Mouse (Mus musculus) embryonic fibroblast, embryonic 13.5 days (primary cell): ENCODE data around the gene E130114P18Rik. TPM values are rescaled to one million over a fixed set of nuclear protein-coding genes. Genes with fewer than 3 reads are reported as not detected.

Experiments used
- H3K27ac ChIP-seq: 2 replicates; pipeline ENCODE4 v1.5.1; 2012; ENCODE audit warnings: low read length, control low read depth, inconsistent platforms; ENCODE audit not compliant: insufficient read depth
- H3K4me1 ChIP-seq: 2 replicates; pipeline ENCODE4 v1.6.1; 2011; ENCODE audit warnings: low read length; ENCODE audit not compliant: control insufficient read depth, insufficient read depth
- H3K4me3 ChIP-seq: 2 replicates; pipeline ENCODE4 v1.5.1; 2011; ENCODE audit warnings: mild to moderate bottlenecking, control low read depth, low read length; ENCODE audit not compliant: insufficient read depth
- CTCF ChIP-seq: IDR thresholded peaks from 2 replicates; pipeline ENCODE4 v1.5.1; 2011; ENCODE audit warnings: mild to moderate bottlenecking, control low read depth, low read length, moderate library complexity, borderline replicate concordance; ENCODE audit not compliant: insufficient read depth
- POLR2A ChIP-seq: IDR thresholded peaks from 2 replicates; pipeline ENCODE4 v1.6.1; 2011; ENCODE audit warnings: low read depth, mild to moderate bottlenecking, control low read depth, low read length, moderate library complexity
- polyA plus RNA-seq: library from polyadenylated mRNA; stranded (reverse); fragments of >200 nt; gene quantifications from 2 replicates; pipeline ENCODE4 v1.2.4, GENCODE M21; 2011; ENCODE audit warnings: low read depth; ENCODE audit not compliant: missing spikeins, insufficient read length

Gene E130114P18Rik
- polyA plus RNA-seq, 1 experiment = 0.77 TPM

DNA sequence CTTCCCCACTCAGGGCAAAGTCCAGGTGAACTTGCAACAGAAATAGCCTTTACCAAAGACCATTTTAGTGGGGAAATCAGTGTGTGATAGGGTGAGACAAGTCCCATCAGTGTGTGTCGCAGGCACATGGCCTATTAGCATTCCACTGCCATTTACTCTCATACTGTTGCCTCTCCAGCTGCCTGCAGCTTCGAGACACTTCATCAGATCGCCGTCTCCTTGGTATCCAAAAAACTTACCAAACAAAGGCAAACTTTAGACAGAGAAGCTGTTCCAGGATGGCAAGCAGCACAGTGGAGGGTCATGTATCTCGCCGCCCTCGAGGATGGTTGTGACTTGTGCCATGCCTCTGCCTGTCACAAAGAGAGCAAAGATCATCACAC, 87.5 kb downstream of the E130114P18Rik start:
- H3K4me1 ChIP-seq = peaks cover 3% of the 10 kb centered on the region; the same call in 1 of the 2 replicates
- H3K4me3 ChIP-seq = no peak overlapping the region
- H3K27ac ChIP-seq = no peak overlapping the region
- TF ChIP-seq POLR2A (no peak), CTCF (no peak)

DNA sequence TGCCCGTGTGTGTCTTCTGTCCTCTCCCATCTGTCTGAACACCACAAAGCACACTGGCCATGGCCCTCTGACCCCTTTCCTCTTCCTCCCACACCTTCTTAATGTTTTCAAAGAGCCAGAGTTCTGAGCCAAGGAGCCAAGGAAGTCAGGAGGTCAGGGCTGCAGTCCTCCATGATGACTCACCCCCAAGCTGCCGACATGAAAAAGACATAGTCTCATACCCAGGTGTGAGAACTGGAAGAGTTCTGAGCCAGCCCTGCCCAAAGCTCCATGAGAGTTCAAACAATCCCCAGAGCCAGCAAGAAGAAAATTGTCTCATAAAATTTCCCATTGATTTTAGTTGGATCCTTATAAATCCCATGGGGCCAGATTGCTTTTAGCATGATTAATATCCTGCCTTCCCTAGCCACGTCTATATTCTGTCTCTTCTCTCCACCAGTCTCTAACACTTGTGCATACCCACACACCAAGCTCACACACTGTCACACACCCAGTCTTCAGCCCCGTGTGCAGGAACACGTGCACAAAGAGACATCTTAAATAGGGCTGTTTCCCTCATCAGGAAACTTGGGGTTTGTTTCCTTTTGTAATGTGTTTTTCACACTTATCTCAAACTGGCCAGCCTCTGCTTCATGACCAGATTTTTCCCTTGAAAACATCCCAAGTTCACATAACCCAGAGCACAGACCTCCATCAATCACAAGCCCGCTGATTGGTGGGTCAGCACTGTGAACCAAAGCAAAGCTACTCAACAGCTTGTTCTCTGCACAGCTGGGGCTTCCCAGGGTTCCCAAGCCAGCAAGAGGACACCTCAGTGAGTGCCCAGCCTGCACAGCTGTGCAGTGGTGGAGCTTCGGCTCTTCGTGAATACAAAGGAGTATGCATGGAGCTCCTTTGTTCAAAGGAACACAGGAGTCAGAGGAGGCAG, 88.2 kb downstream of the E130114P18Rik start:
- TF ChIP-seq CTCF (no peak), POLR2A (no peak)
- H3K4me1 ChIP-seq = peaks cover 3% of the 10 kb centered on the region; the same call in 1 of the 2 replicates
- no peak overlapping the region for H3K27ac ChIP-seq
- H3K4me3 ChIP-seq = no peak overlapping the region

- peaks cover 3% of the 10 kb centered on the region; the same call in 1 of the 2 replicates for H3K4me1 ChIP-seq
- no peak overlapping the region for H3K4me3 ChIP-seq
- H3K27ac ChIP-seq = no peak overlapping the region
- TF ChIP-seq CTCF = no peak
- TF ChIP-seq POLR2A = no peak
Observed at GRCm38 (mm10) chr4:97686020-97686419, 91.9 kb downstream of the E130114P18Rik start.

DNA sequence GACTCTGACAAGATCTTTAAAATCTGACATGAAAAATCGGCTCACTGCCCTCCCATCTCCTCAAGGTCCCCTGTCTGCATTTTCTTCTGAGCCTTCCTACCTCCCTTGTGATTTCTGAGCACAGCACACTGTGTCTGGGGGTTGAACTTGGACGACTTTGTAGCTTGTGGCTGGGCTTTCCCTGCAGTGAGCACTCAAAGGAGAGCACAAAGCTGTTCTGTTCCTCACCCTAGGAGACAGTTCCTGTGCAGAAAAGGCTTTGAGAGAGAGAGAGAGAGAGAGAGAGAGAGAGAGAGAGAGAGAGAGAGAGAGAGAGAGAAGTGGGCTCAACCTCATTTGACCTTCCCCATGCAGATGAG, 101.3 kb downstream of the E130114P18Rik start:
- TF ChIP-seq CTCF = no peak
- TF ChIP-seq POLR2A = no peak
- no peaks in the 10 kb centered on the region for H3K4me1 ChIP-seq
- no peak overlapping the region for H3K4me3 ChIP-seq
- H3K27ac ChIP-seq = no peak overlapping the region

DNA sequence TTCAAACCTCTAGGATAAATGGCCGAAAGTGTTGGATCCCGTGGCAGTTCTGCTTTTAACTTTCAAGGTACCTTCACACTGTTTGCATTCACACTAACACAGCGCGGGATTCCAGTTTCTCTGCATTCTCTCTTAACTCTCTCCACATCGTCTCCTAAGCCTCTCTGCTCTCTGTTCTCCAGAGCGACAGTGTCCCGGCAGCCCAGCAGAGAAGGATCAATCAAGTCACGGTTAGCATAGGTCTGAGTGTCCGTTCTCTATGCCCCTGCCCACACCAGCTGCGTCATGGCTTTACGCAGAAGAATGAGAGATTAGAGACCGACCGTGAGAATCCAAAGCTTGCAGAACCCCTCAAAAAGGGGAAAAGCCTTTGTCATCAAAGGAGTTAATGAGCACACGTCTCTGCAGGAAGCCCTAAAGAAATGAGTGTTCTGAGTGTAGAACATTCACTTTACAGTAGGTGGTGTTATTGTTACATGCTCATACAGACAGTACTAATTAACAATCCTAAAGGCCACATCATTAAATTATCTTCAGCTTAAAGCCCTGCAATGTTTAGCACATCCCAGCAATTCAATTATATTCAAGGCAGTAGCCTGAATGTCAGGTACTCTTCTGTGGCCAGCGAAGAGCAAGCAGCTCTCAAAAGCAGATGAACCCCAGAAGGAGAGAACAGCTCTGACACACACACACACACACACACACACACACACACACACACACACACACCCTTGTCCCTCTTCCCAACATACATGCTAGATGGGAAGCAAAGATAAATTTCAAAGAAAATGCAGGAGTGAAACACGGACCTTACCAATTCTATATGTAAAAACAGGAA, 101.9 kb downstream of the E130114P18Rik start:
- Histone ChIP-seq H3K27ac (no peak overlapping the region), H3K4me3 (no peak overlapping the region), H3K4me1 (no peaks in the 10 kb centered on the region)
- TF ChIP-seq CTCF (no peak), POLR2A (no peak)

DNA sequence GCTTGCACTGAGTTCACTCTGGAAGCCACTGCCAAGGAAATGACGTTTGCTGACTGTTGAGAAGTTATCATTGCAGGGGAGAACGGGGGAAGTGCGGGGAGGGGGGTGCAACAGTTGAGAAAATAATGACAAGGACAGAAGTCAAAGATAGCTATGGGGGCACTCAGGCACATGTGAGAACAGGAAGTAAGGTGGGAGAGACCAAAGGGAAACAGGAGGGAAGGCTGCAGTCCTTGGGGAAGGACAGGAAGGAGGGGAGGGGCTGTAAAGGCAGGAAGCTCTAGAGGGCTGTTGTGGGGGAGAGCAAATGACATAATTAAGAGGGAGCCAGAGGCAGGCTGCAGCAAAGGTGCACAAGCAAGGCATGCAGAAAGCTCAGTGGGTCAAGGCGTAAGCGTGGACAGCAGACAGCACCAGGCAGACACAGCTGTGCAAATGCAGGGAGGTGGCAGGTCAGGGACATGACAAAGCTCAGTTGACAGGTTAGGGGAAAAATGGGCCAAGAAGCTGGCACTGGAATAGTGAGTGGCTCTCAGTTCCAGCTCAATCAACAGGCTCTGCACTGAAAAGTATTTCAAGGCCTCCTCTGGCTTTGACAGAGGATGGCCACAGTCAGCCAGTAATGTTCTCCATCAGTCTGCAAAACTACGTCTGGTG, 103.9 kb downstream of the E130114P18Rik start:
- TF ChIP-seq CTCF (no peak), POLR2A (no peak)
- no peak overlapping the region for H3K4me3 ChIP-seq
- H3K27ac ChIP-seq = no peak overlapping the region
- H3K4me1 ChIP-seq = no peaks in the 10 kb centered on the region

GRCm38 (mm10) chr4:97672501-97672900, 105.4 kb downstream of the E130114P18Rik start:
- no peak for TF ChIP-seq POLR2A
- no peak for TF ChIP-seq CTCF

DNA sequence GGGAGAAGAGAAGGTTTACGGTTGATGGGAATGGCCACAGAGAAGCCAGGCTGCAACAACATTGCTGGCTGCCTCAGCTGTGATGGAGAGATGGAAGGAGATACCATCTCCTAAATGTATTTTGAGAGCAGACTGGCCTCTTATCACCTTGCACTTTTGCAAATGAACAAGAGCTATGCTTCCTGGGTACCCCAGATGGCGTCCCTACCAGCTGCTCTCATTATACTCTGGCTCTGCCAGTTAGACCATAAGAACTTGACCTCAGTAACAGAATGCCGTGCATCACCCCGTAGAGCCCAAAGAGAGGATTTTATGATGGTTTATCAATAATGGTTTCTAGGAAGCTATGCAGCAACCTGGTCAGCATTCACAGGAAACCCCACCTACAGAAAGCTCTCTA, 106.0 kb downstream of the E130114P18Rik start:
- Histone ChIP-seq H3K4me1 (no peaks in the 10 kb centered on the region), H3K27ac (no peak overlapping the region), H3K4me3 (no peak overlapping the region)
- TF ChIP-seq CTCF (no peak), POLR2A (no peak)

More at GRCm38 (mm10) chr4:97672501-97672900, 105.4 kb downstream of the E130114P18Rik start:
- H3K4me3 ChIP-seq = no peak overlapping the region
- no peak overlapping the region for H3K27ac ChIP-seq
- H3K4me1 ChIP-seq = no peaks in the 10 kb centered on the region

GRCm38 (mm10) chr4:97670418-97670817, 107.5 kb downstream of the E130114P18Rik start:
- no peak overlapping the region for H3K27ac ChIP-seq
- TF ChIP-seq POLR2A (no peak), CTCF (no peak)
- no peaks in the 10 kb centered on the region for H3K4me1 ChIP-seq
- H3K4me3 ChIP-seq = no peak overlapping the region
